Mouse (Mus musculus) C2C12 (cell line): ENCODE results near the gene Rpl18a.

Source experiments
- CTCF ChIP-seq: IDR thresholded peaks from one replicate; pipeline ENCODE4 v1.5.1; 2011; ENCODE audit not compliant: control insufficient read depth, insufficient read depth, insufficient read length
- MAX ChIP-seq: IDR thresholded peaks from one replicate; pipeline ENCODE4 v1.6.1; 2011; ENCODE audit warnings: mild to moderate bottlenecking, control low read depth
- MYOG ChIP-seq: IDR thresholded peaks from one replicate; pipeline ENCODE4 v1.6.1; 2011; ENCODE audit not compliant: control insufficient read depth, insufficient read length; ENCODE audit errors: extremely low read depth

DNA sequence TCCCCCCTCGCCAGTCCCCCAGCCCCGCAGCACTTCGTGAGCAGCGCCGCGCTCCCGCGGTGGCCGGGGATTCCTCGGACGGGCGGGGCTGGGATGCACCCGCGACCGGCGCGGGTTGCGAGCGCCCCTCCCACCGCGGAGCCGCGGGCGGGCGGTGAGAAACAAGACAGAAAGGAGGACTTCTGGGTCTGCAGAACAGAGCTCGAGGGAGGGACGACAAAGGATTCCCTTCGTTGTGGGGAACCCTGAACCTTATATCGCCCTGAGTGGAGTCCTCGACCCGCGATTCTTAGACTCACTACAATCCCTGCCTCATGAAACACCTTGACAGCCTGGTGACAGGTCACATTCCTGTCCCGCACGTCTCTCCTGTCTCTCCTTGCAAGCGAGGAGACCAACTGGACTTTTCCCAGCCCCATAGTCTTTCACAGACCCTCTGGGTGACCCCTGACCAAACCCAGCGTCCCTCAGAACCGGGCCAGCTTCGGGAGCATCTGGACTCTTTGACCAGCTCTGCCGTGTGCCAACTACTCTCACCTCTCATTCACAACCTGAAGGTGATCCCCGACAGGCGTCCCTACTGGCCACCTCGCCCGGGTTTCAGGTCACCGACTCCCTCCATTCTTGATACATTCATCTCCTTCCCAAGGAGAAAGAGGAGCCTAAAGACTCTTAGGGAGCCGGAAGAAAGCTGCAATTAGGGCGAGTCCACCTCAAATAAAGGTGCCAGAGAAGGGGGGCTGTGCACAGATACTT lies 33.1 kb downstream of the Rpl18a start:
- no peak for TF ChIP-seq CTCF
- no peak for TF ChIP-seq MYOG
- no peak for TF ChIP-seq MAX
